Mouse (Mus musculus) intestine, embryonic 14.5 days (tissue): ENCODE data around the gene Tspan11. TPM values are rescaled to one million over a fixed set of nuclear protein-coding genes. Genes with fewer than 3 reads are reported as not detected.

Experiments used
- ATAC-seq: fragments of 200-750 bp; cut with Nextera tagmentation; replicated peaks from 2 replicates; pipeline ENCODE4 v1.8.0; 2017; ENCODE audit warnings: low read depth, moderate number of reproducible peaks, moderate TSS enrichment, moderate library complexity; ENCODE audit not compliant: low FRiP score, low TSS enrichment
- DNase-seq: peaks from one replicate; pipeline ENCODE4 v3.0.0-alpha.2; 2018; ENCODE audit warnings: low spot score
- H3K27ac ChIP-seq: fragments of 300-500 bp; sonication (generic); 2 replicates; pipeline ENCODE4 v1.5.1; 2014; ENCODE audit warnings: low read depth, mild to moderate bottlenecking, control low read depth
- H3K27me3 ChIP-seq: fragments of 300-500 bp; sonication (generic); replicated peaks from 2 replicates; pipeline ENCODE4 v1.6.1; 2014; ENCODE audit warnings: low read length, control low read depth; ENCODE audit not compliant: control insufficient read depth, insufficient read depth
- H3K36me3 ChIP-seq: fragments of 300-500 bp; sonication (generic); 2 replicates; pipeline ENCODE4 v1.6.1; 2014; ENCODE audit warnings: low read length, control low read depth; ENCODE audit not compliant: control insufficient read depth, insufficient read depth
- H3K4me1 ChIP-seq: fragments of 300-500 bp; sonication (generic); replicated peaks from 2 replicates; pipeline ENCODE4 v1.6.1; 2014; ENCODE audit warnings: low read length, control low read depth, mixed read lengths; ENCODE audit not compliant: control insufficient read depth, insufficient read depth
- H3K4me2 ChIP-seq: fragments of 300-500 bp; sonication (generic); 2 replicates; pipeline ENCODE4 v1.6.1; 2014; ENCODE audit warnings: low read length
- H3K4me3 ChIP-seq: fragments of 300-500 bp; sonication (generic); 2 replicates; pipeline ENCODE4 v1.5.1; 2014; ENCODE audit warnings: low read depth, low read length, control low read depth, mixed read lengths
- H3K9ac ChIP-seq: fragments of 300-500 bp; sonication (generic); 2 replicates; pipeline ENCODE4 v1.6.1; 2014; ENCODE audit warnings: mild to moderate bottlenecking, low read length
- H3K9me3 ChIP-seq: fragments of 300-500 bp; sonication (generic); 2 replicates; pipeline ENCODE4 v1.6.1; 2016; ENCODE audit warnings: low read length, control low read depth; ENCODE audit not compliant: control insufficient read depth
- WGBS: fragments of 180-500 bp; shearing (Covaris S2); extraction: QIAGEN DNeasy Blood & Tissue Kit; methylation state at CpG from one replicate; pipeline ENCODE4 v1.1.7; 2014; 5-methylcytosine and 5-hydroxymethylcytosine counted together
- polyA plus RNA-seq: library from polyadenylated mRNA; unstranded; fragments of >200 nt; fragmentation: Nextera tagmentation; extraction: Ambion mirVana; gene quantifications from 2 replicates; pipeline ENCODE4 v1.2.1, GENCODE M21; 2014

Gene Tspan11
- polyA plus RNA-seq, 1 experiment from 2014 or later = 4.1 TPM

GRCm38 (mm10) chr6:127853241-127853640 lies 34.1 kb upstream of the Tspan11 start:
- Histone ChIP-seq H3K4me2 (no peak overlapping the region), H3K36me3 (no peaks in the 10 kb centered on the region), H3K9me3 (no peaks in the 10 kb centered on the region), H3K4me1 (peaks cover 7% of the 10 kb centered on the region; the same call in 1 of the 2 replicates), H3K4me3 (no peak overlapping the region), H3K27ac (no peak overlapping the region), H3K9ac (no peak overlapping the region), H3K27me3 (no peaks in the 10 kb centered on the region)
- ATAC-seq = no peak
- WGBS = 89% methylated on average over 7 of the region's 7 CpGs
- DNase-seq = no peak

GRCm38 (mm10) chr6:127853771-127854687 lies 33.4 kb upstream of the Tspan11 start:
- Histone ChIP-seq H3K9ac (no peak overlapping the region), H3K36me3 (no peaks in the 10 kb centered on the region), H3K27ac (no peak overlapping the region), H3K4me1 (peaks cover 7% of the 10 kb centered on the region; the same call in 1 of the 2 replicates), H3K9me3 (no peaks in the 10 kb centered on the region), H3K4me3 (no peak overlapping the region), H3K4me2 (peak overlapping the region; percentile 22; the same call in 1 of the 2 replicates), H3K27me3 (no peaks in the 10 kb centered on the region)
- 24% methylated on average over 16 of the region's 16 CpGs for WGBS
- ATAC-seq = no peak
- DNase-seq = peak; percentile 59

GRCm38 (mm10) chr6:127854688-127855013 lies 32.7 kb upstream of the Tspan11 start:
- 91% methylated on average over 2 of the region's 2 CpGs for WGBS

GRCm38 (mm10) chr6:127855711-127856295 lies 31.6 kb upstream of the Tspan11 start:
- Histone ChIP-seq H3K27me3 (no peaks in the 10 kb centered on the region), H3K27ac (no peak overlapping the region), H3K9me3 (no peaks in the 10 kb centered on the region), H3K36me3 (no peaks in the 10 kb centered on the region), H3K4me2 (no peak overlapping the region), H3K4me1 (peaks cover 7% of the 10 kb centered on the region; the same call in 1 of the 2 replicates), H3K9ac (no peak overlapping the region), H3K4me3 (no peak overlapping the region)
- DNase-seq (no peak), ATAC-seq (no peak)
- WGBS = 54% methylated on average over 9 of the region's 9 CpGs

More at GRCm38 (mm10) chr6:127854688-127855013, 32.7 kb upstream of the Tspan11 start:
- no peak for ATAC-seq
- no peaks in the 10 kb centered on the region for H3K27me3 ChIP-seq
- no peak overlapping the region for H3K9ac ChIP-seq
- no peaks in the 10 kb centered on the region for H3K9me3 ChIP-seq
- H3K4me3 ChIP-seq = no peak overlapping the region
- H3K27ac ChIP-seq = no peak overlapping the region
- no peaks in the 10 kb centered on the region for H3K36me3 ChIP-seq
- no peak overlapping the region for H3K4me2 ChIP-seq
- no peak for DNase-seq
- peaks cover 7% of the 10 kb centered on the region; the same call in 1 of the 2 replicates for H3K4me1 ChIP-seq

GRCm38 (mm10) chr6:127861951-127862350 lies 25.4 kb upstream of the Tspan11 start:
- 78% methylated on average over 9 of the region's 9 CpGs for whole genome bisulfite sequencing
- H3K4me2 ChIP-seq = no peak overlapping the region
- H3K36me3 ChIP-seq = no peaks in the 10 kb centered on the region
- ATAC-seq (no peak), DNase-seq (no peak)
- no peaks in the 10 kb centered on the region for H3K4me1 ChIP-seq
- no peaks in the 10 kb centered on the region for H3K27me3 ChIP-seq
- H3K9ac ChIP-seq = no peak overlapping the region
- no peak overlapping the region for H3K4me3 ChIP-seq
- H3K27ac ChIP-seq = no peak overlapping the region
- H3K9me3 ChIP-seq = no peaks in the 10 kb centered on the region

GRCm38 (mm10) chr6:127865391-127865790 lies 22.0 kb upstream of the Tspan11 start:
- no peak for ATAC-seq
- H3K27ac ChIP-seq = no peak overlapping the region

GRCm38 (mm10) chr6:127868546-127868945 lies 18.8 kb upstream of the Tspan11 start:
- no peaks in the 10 kb centered on the region for H3K36me3 ChIP-seq
- DNase-seq = no peak
- no peak overlapping the region for H3K9ac ChIP-seq
- no peaks in the 10 kb centered on the region for H3K27me3 ChIP-seq
- ATAC-seq = no peak
- H3K9me3 ChIP-seq = 0 out of 2 replicates have a peak, but pooled peaks cover 2% of the 10 kb centered on the region
- 67% methylated on average over 8 of the region's 8 CpGs for WGBS
- peaks cover 10% of the 10 kb centered on the region for H3K4me1 ChIP-seq
- no peak overlapping the region for H3K27ac ChIP-seq
- no peak overlapping the region for H3K4me3 ChIP-seq
- H3K4me2 ChIP-seq = no peak overlapping the region

More at GRCm38 (mm10) chr6:127865391-127865790, 22.0 kb upstream of the Tspan11 start:
- Histone ChIP-seq H3K4me3 (no peak overlapping the region), H3K4me2 (no peak overlapping the region), H3K4me1 (peaks cover 4% of the 10 kb centered on the region), H3K9me3 (no peaks in the 10 kb centered on the region), H3K27me3 (no peaks in the 10 kb centered on the region), H3K36me3 (no peaks in the 10 kb centered on the region), H3K9ac (no peak overlapping the region)
- no peak for DNase-seq
- WGBS = 69% methylated on average over 4 of the region's 4 CpGs

- 0 out of 2 replicates have a peak, but pooled peaks cover 2% of the 10 kb centered on the region for H3K9me3 ChIP-seq
- peaks cover 10% of the 10 kb centered on the region for H3K4me1 ChIP-seq
- no peaks in the 10 kb centered on the region for H3K36me3 ChIP-seq
- DNase-seq = no peak
- H3K4me2 ChIP-seq = no peak overlapping the region
- WGBS = 83% methylated on average over 7 of the region's 7 CpGs
- no peak for ATAC-seq
- H3K4me3 ChIP-seq = no peak overlapping the region
- H3K27ac ChIP-seq = no peak overlapping the region
- no peak overlapping the region for H3K9ac ChIP-seq
- H3K27me3 ChIP-seq = no peaks in the 10 kb centered on the region
These were observed 18.3 kb upstream of the Tspan11 start for GRCm38 (mm10) chr6:127869121-127869520.
